Mouse (Mus musculus) intestine, postnatal 0 days (tissue): ENCODE measurements around the gene Slc25a30. TPM values are rescaled to one million over a fixed set of nuclear protein-coding genes. Genes with fewer than 3 reads are reported as not detected.
A peak's percentile ranks its signal among the peaks of the same experiment; 100 is the strongest.

Experiments used
- ATAC-seq: fragments of 200-750 bp; cut with Nextera tagmentation; 2 replicates; pipeline ENCODE4 v1.8.0; 2017; ENCODE audit warnings: mild to moderate bottlenecking, moderate TSS enrichment, moderate library complexity
- H3K27ac ChIP-seq: fragments of 300-500 bp; sonication (generic); 2 replicates; pipeline ENCODE4 v1.5.1; 2014; ENCODE audit warnings: mild to moderate bottlenecking, low read depth, low read length, moderate library complexity
- H3K27me3 ChIP-seq: fragments of 300-500 bp; sonication (generic); replicated peaks from 2 replicates; pipeline ENCODE4 v1.6.1; 2014; ENCODE audit warnings: low read length, mixed read lengths; ENCODE audit not compliant: control insufficient read depth, insufficient read depth
- H3K36me3 ChIP-seq: fragments of 300-500 bp; sonication (generic); 2 replicates; pipeline ENCODE4 v1.6.1; 2014; ENCODE audit warnings: mild to moderate bottlenecking, moderate library complexity; ENCODE audit not compliant: control insufficient read depth, insufficient read depth
- H3K4me1 ChIP-seq: fragments of 300-500 bp; sonication (generic); replicated peaks from 2 replicates; pipeline ENCODE4 v1.6.1; 2014; ENCODE audit warnings: antibody characterized with exemption, low read length, mixed read lengths; ENCODE audit not compliant: control insufficient read depth, insufficient read depth
- H3K4me2 ChIP-seq: fragments of 300-500 bp; sonication (generic); replicated peaks from 2 replicates; pipeline ENCODE4 v1.6.1; 2014; ENCODE audit warnings: low read depth, mild to moderate bottlenecking, moderate library complexity
- H3K4me3 ChIP-seq: fragments of 300-500 bp; sonication (generic); 2 replicates; pipeline ENCODE4 v1.5.1; 2014; ENCODE audit warnings: low read depth, low read length
- H3K9ac ChIP-seq: fragments of 300-500 bp; sonication (generic); 2 replicates; pipeline ENCODE4 v1.6.1; 2014; ENCODE audit warnings: mild to moderate bottlenecking, low read depth, low read length
- H3K9me3 ChIP-seq: fragments of 300-500 bp; sonication (generic); 2 replicates; pipeline ENCODE4 v1.6.1; 2016; ENCODE audit warnings: mixed run types; ENCODE audit not compliant: control insufficient read depth
- CTCF ChIP-seq: sonication (generic); IDR thresholded peaks from 2 replicates; pipeline ENCODE4 v1.5.1; 2016; ENCODE audit warnings: low read depth, mild to moderate bottlenecking, control low read depth, antibody characterized with exemption, moderate library complexity
- WGBS: fragments of 180-500 bp; shearing (Covaris S2); extraction: QIAGEN DNeasy Blood & Tissue Kit; methylation state at CpG from one replicate; pipeline ENCODE4 v1.1.7; 2014; 5-methylcytosine and 5-hydroxymethylcytosine counted together
- polyA plus RNA-seq: library from polyadenylated mRNA; unstranded; fragments of >200 nt; fragmentation: Nextera tagmentation; extraction: Ambion mirVana; gene quantifications from 2 replicates; pipeline ENCODE4 v1.2.1, GENCODE M21; 2015

Gene Slc25a30
- 2.5 TPM in 2 replicates for polyA plus RNA-seq

- Histone ChIP-seq H3K4me3 (peak within 1 kb of the TSS; percentile 76), H3K9ac (peak within 1 kb of the TSS; percentile 53), H3K27me3 (0 out of 2 replicates have a peak, but pooled peaks cover 4% of the 10 kb centered on the region), H3K4me1 (no peaks in the 10 kb centered on the region), H3K27ac (peak within 1 kb of the TSS; percentile 82), H3K36me3 (no peaks in the 10 kb centered on the region), H3K9me3 (no peaks in the 10 kb centered on the region), H3K4me2 (peak within 1 kb of the TSS; percentile 97)
- 0 out of 2 replicates have a peak, but pooled peaks have one; percentile 13 for TF ChIP-seq CTCF
- 6% methylated on average over 43 of the region's 51 CpGs for WGBS
- peak; percentile 99 for ATAC-seq
Observed at GRCm38 (mm10) chr14:75786868-75787793, at the start of gene Slc25a30. Gene Slc25a30 (minus strand): TSS chr14:75787037.

- Histone ChIP-seq H3K4me1 (peaks cover 5% of the 10 kb centered on the region; the same call in 1 of the 2 replicates), H3K9me3 (no peaks in the 10 kb centered on the region), H3K4me2 (no peak overlapping the region), H3K36me3 (no peaks in the 10 kb centered on the region), H3K9ac (no peak overlapping the region), H3K27me3 (no peaks in the 10 kb centered on the region), H3K27ac (peak overlapping the region; percentile 71; the same call in 1 of the 2 replicates), H3K4me3 (no peak overlapping the region)
- TF ChIP-seq CTCF, result no peak
- WGBS, result 79% methylated on average over 3 of the region's 3 CpGs
- no peak for ATAC-seq
Observed at GRCm38 (mm10) chr14:75836579-75836978, 49.7 kb upstream of the Slc25a30 start.

GRCm38 (mm10) chr14:75834739-75835381, 48.0 kb upstream of the Slc25a30 start:
- Histone ChIP-seq H3K9ac (peak overlapping the region; percentile 71), H3K36me3 (no peaks in the 10 kb centered on the region), H3K9me3 (no peaks in the 10 kb centered on the region), H3K27ac (peak overlapping the region; percentile 99), H3K4me2 (peak overlapping the region; percentile 97), H3K4me3 (peak overlapping the region; percentile 35), H3K4me1 (peaks cover 5% of the 10 kb centered on the region; the same call in 1 of the 2 replicates), H3K27me3 (no peaks in the 10 kb centered on the region)
- ATAC-seq, result peak; percentile 51
- peak; percentile 59 for TF ChIP-seq CTCF
- under 1% methylated on average over 16 of the region's 16 CpGs for WGBS

- Histone ChIP-seq H3K27ac (peak overlapping the region; percentile 99), H3K36me3 (no peaks in the 10 kb centered on the region), H3K9me3 (no peaks in the 10 kb centered on the region), H3K4me2 (peak overlapping the region; percentile 97), H3K4me1 (peaks cover 5% of the 10 kb centered on the region; the same call in 1 of the 2 replicates), H3K9ac (peak overlapping the region; percentile 71), H3K4me3 (peak overlapping the region; percentile 35), H3K27me3 (no peaks in the 10 kb centered on the region)
- under 1% methylated on average over 10 of the region's 10 CpGs for WGBS
- ATAC-seq, result peak; percentile 77
- no peak for TF ChIP-seq CTCF
Observed at GRCm38 (mm10) chr14:75834251-75834738, 47.5 kb upstream of the Slc25a30 start.

- TF ChIP-seq CTCF, result no peak
Observed at GRCm38 (mm10) chr14:75833546-75834250, 46.9 kb upstream of the Slc25a30 start.

More at GRCm38 (mm10) chr14:75833546-75834250, 46.9 kb upstream of the Slc25a30 start:
- Histone ChIP-seq H3K36me3 (no peaks in the 10 kb centered on the region), H3K4me2 (peak overlapping the region; percentile 97), H3K27me3 (no peaks in the 10 kb centered on the region), H3K4me1 (peaks cover 5% of the 10 kb centered on the region; the same call in 1 of the 2 replicates), H3K9me3 (no peaks in the 10 kb centered on the region), H3K27ac (peak overlapping the region; percentile 99), H3K4me3 (peak overlapping the region; percentile 35), H3K9ac (no peak overlapping the region; the same call in 1 of the 2 replicates)
- peak; percentile 48 for ATAC-seq
- WGBS, result 2% methylated on average over 12 of the region's 12 CpGs
